Mouse (Mus musculus): Measurements from ENCODE around the gene Mrps36. TPM values are rescaled to one million over a fixed set of nuclear protein-coding genes. Genes with fewer than 3 reads are reported as not detected.

Mrps36 gene
- total and polyA plus RNA-seq, 3 experiments: 161 to 206 (median 185) TPM

GRCm38 (mm10) chr13:100750799-100751198 lies 6.3 kb upstream of the Mrps36 start:
- Histone ChIP-seq H3K4me1 (ENCODE audit: control insufficient read depth, insufficient read depth, low read length) (peaks cover 1% of the 10 kb centered on the region; the same call in 1 of the 2 replicates), H3K27ac (no peak overlapping the region), H3K79me2 (replicated peaks; ENCODE audit: control insufficient read depth, insufficient read depth, low read length) (no peaks in the 10 kb centered on the region), H3K36me3 (ENCODE audit: control insufficient read depth, insufficient read depth, low read length) (no peaks in the 10 kb centered on the region), H3K27me3 (ENCODE audit: control insufficient read depth, insufficient read depth, low read length) (no peaks in the 10 kb centered on the region), H3K9ac (ENCODE audit: low read depth, low read length) (no peak overlapping the region), H3K4me3 (no peak overlapping the region)
- TF ChIP-seq CTCF (IDR thresholded peaks at IDR 0.05) (no peak), POLR2A (IDR thresholded peaks at IDR 0.05; ENCODE audit: insufficient read depth, low read depth, low read length) (no peak), EP300 (IDR thresholded peaks at IDR 0.05; ENCODE audit: insufficient read depth, low read depth, low read length) (no peak)
- intact Hi-C loops (cut with DNase I): no loop called here
- 48% methylated on average over 5 of the region's 5 CpGs for WGBS
- no peak for DNase-seq

- Histone ChIP-seq H3K27ac (no peak overlapping the region), H3K27me3 (ENCODE audit: control insufficient read depth, insufficient read depth, low read length) (no peaks in the 10 kb centered on the region), H3K4me1 (ENCODE audit: control insufficient read depth, insufficient read depth, low read length) (no peaks in the 10 kb centered on the region; the same call in 1 of the 2 replicates), H3K79me2 (replicated peaks; ENCODE audit: control insufficient read depth, insufficient read depth, low read length) (no peaks in the 10 kb centered on the region), H3K9ac (ENCODE audit: low read depth, low read length) (no peak overlapping the region), H3K36me3 (ENCODE audit: control insufficient read depth, insufficient read depth, low read length) (no peaks in the 10 kb centered on the region), H3K4me3 (no peak overlapping the region)
- no peak for TF ChIP-seq EP300 (IDR thresholded peaks at IDR 0.05; ENCODE audit: insufficient read depth, low read depth, low read length)
- TF ChIP-seq CTCF (IDR thresholded peaks at IDR 0.05): no peak
- no peak for TF ChIP-seq POLR2A (IDR thresholded peaks at IDR 0.05; ENCODE audit: insufficient read depth, low read depth, low read length)
- 60% methylated on average over 8 of the region's 8 CpGs for whole genome bisulfite sequencing
- DNase-seq: no peak
- intact Hi-C loops (cut with DNase I): no loop called here
These were observed 4.2 kb upstream of the Mrps36 start for GRCm38 (mm10) chr13:100748638-100749037.

GRCm38 (mm10) chr13:100746090-100746489 lies 1.6 kb upstream of the Mrps36 start:
- peaks cover 2% of the 10 kb centered on the region for H3K4me1 ChIP-seq (ENCODE audit: control insufficient read depth, insufficient read depth, low read length)
- no peaks in the 10 kb centered on the region for H3K79me2 ChIP-seq (replicated peaks; ENCODE audit: control insufficient read depth, insufficient read depth, low read length)
- H3K27ac ChIP-seq: no peak overlapping the region
- intact Hi-C loops (cut with DNase I): no loop called here
- H3K27me3 ChIP-seq (ENCODE audit: control insufficient read depth, insufficient read depth, low read length): no peaks in the 10 kb centered on the region
- 72% methylated on average over 3 of the region's 3 CpGs for WGBS
- no peak overlapping the region for H3K9ac ChIP-seq (ENCODE audit: low read depth, low read length)
- peaks cover 2% of the 10 kb centered on the region for H3K36me3 ChIP-seq (ENCODE audit: control insufficient read depth, insufficient read depth, low read length)
- TF ChIP-seq EP300 (IDR thresholded peaks at IDR 0.05; ENCODE audit: insufficient read depth, low read depth, low read length): no peak
- DNase-seq: no peak
- no peak overlapping the region for H3K4me3 ChIP-seq

DNA sequence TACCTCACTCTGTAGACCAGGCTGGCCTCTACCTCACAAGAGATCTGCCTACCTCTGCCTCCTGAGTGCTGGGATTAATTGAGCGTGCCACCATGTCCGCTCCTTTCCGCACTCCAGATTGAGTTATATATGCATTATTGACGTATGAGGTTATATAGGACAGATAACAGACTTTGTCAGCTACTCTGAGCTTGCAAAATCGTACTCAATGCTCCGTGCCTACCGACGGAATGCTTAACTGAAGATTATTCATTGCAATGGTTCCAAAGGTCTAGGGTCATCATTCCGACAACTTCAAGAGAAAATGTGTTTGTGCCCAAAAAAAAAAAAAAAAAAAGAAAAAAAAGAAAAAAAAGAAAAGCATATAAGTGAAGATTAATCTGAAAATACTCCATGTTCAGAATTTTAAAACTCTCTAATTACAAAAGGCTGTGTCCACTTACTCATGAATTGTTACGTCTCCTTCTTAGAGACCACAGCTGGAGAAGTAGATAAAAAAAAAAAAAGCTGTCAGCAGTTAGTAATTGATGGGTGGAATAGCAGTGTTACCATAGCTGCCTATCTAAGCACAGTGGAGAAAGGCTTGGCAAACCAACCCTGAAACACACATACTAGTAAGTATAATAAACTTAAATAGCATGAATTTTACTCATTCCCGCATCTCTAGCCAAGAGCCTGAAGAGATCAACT lies 968 bp downstream of the Mrps36 start:
- H3K79me2 ChIP-seq (replicated peaks; ENCODE audit: control insufficient read depth, insufficient read depth, low read length): no peaks in the 10 kb centered on the region
- no peak for DNase-seq
- peaks cover 2% of the 10 kb centered on the region for H3K4me1 ChIP-seq (ENCODE audit: control insufficient read depth, insufficient read depth, low read length)
- TF ChIP-seq POLR2A (IDR thresholded peaks at IDR 0.05; ENCODE audit: insufficient read depth, low read depth, low read length) (no peak), CTCF (IDR thresholded peaks at IDR 0.05) (no peak), EP300 (IDR thresholded peaks at IDR 0.05; ENCODE audit: insufficient read depth, low read depth, low read length) (no peak)
- intact Hi-C loops (cut with DNase I): loop anchor here (1.0 to 2.0 kb wide), 4 partner anchors 12 to 89 kb away; partner anchors contain the start of genes Ccnb1, Cenph and Slc30a5
- peak overlapping the region; percentile 62; the same call in 1 of the 2 replicates for H3K9ac ChIP-seq (ENCODE audit: low read depth, low read length)
- H3K27ac ChIP-seq: peak overlapping the region; percentile 97
- H3K4me3 ChIP-seq: peak overlapping the region; percentile 100
- peaks cover 2% of the 10 kb centered on the region for H3K36me3 ChIP-seq (ENCODE audit: control insufficient read depth, insufficient read depth, low read length)
- H3K27me3 ChIP-seq (ENCODE audit: control insufficient read depth, insufficient read depth, low read length): no peaks in the 10 kb centered on the region
- 47% methylated on average over 11 of the region's 11 CpGs for WGBS

DNA sequence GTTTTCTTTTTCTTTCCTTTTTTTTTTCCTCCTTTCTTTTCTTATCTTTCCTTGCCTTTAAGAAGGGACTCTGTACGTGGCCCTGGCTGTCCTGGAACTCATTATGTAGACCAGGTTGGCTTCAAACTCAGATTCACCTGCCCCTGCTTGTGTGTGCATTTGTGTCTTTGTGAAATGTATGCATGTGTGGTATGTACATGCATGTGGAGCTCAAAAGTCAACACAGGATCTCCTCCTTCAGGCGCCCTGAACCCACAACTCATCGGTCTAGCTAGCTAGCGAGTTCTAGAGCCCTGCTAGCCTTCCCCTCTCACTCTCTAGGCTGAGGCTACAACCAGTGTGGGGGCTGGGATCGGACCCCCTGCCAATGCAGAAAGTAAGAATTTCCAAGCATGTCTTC lies 1.6 kb downstream of the Mrps36 start:
- Histone ChIP-seq H3K36me3 (ENCODE audit: control insufficient read depth, insufficient read depth, low read length) (peaks cover 2% of the 10 kb centered on the region), H3K4me1 (ENCODE audit: control insufficient read depth, insufficient read depth, low read length) (peaks cover 2% of the 10 kb centered on the region), H3K4me3 (peak overlapping the region; percentile 100; the same call in 1 of the 2 replicates), H3K9ac (ENCODE audit: low read depth, low read length) (no peak overlapping the region), H3K79me2 (replicated peaks; ENCODE audit: control insufficient read depth, insufficient read depth, low read length) (no peaks in the 10 kb centered on the region), H3K27ac (no peak overlapping the region), H3K27me3 (ENCODE audit: control insufficient read depth, insufficient read depth, low read length) (no peaks in the 10 kb centered on the region)
- WGBS: 85% methylated on average over 5 of the region's 5 CpGs
- TF ChIP-seq POLR2A (IDR thresholded peaks at IDR 0.05; ENCODE audit: insufficient read depth, low read depth, low read length) (no peak), CTCF (IDR thresholded peaks at IDR 0.05) (no peak), EP300 (IDR thresholded peaks at IDR 0.05; ENCODE audit: insufficient read depth, low read depth, low read length) (no peak)
- DNase-seq: no peak
- intact Hi-C loops (cut with DNase I): loop anchor here (1.0 kb wide), 1 partner anchor 32 kb away; the partner anchor contains the start of gene Cenph

GRCm38 (mm10) chr13:100732756-100733155 lies 11.7 kb downstream of the Mrps36 start:
- intact Hi-C loops (cut with DNase I): loop anchor here (5.0 kb wide), 1 partner anchor 80 kb away; the partner anchor contains the start of genes Ak6, Rad17 and Taf9
- no peak for DNase-seq
- peaks cover 15% of the 10 kb centered on the region for H3K36me3 ChIP-seq (ENCODE audit: control insufficient read depth, insufficient read depth, low read length)
- no peaks in the 10 kb centered on the region for H3K27me3 ChIP-seq (ENCODE audit: control insufficient read depth, insufficient read depth, low read length)
- no peak overlapping the region for H3K27ac ChIP-seq
- peaks cover 1% of the 10 kb centered on the region; the same call in 1 of the 2 replicates for H3K79me2 ChIP-seq (replicated peaks; ENCODE audit: control insufficient read depth, insufficient read depth, low read length)
- TF ChIP-seq EP300 (IDR thresholded peaks at IDR 0.05; ENCODE audit: insufficient read depth, low read depth, low read length): no peak
- no peak for TF ChIP-seq CTCF (IDR thresholded peaks at IDR 0.05)
- no peak for TF ChIP-seq POLR2A (IDR thresholded peaks at IDR 0.05; ENCODE audit: insufficient read depth, low read depth, low read length)
- no peak overlapping the region for H3K4me3 ChIP-seq
- H3K9ac ChIP-seq (ENCODE audit: low read depth, low read length): no peak overlapping the region
- WGBS: 96% methylated on average over 2 of the region's 2 CpGs
- H3K4me1 ChIP-seq (ENCODE audit: control insufficient read depth, insufficient read depth, low read length): peaks cover 9% of the 10 kb centered on the region
